Mouse (Mus musculus) kidney, adult 8-10 months (tissue): Measurements from ENCODE around the gene Glrp1.

Experiments
- DNase-seq, 2 experiments: peaks; one replicate each; pipeline ENCODE4 v3.0.0; 2022

Glrp1 gene

DNA sequence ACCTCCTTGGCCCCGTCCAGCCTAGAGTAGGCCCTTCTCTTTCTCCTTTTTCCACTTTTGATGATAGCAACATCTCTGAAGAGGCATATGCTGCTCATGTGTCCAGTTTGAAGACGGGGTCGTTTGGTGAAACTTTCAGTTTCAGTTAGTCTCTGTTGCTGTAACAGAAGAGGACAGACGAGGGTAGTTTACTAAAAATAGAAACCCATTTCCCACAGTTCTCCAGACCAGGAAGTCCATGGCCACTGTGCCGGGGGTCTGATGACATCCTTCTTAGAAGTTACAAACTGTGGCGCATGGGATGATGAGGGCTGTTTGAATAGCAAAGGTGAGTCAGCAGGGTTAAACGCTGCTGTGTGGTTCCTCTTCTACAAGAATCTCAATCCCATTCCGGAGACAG, at the start of gene Glrp1:
Glrp1 (minus strand) TSS at position 278 of the 400 bp plus-strand sequence.
- DNase-seq = no peak

DNA sequence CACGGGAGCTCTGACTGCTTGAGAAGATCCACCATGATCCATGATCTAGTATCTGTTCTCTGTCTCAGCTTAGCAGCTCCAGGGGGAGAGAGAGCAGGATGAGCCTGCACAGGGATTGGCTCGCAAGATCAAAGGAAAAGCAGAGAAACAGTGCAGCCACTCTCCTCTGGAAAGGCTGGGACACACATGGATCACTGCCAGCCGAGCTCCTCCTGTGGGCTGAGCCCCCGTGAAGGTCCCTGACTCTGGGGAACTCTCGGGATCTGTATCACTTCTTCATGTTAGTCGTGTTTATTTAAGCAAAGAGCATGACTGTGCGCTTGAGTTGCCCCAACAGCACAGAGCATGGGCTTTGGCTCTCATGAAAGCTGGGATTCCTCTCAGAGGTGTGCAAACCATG, 49.4 kb upstream of the Glrp1 start:
- no peak for DNase-seq

DNA sequence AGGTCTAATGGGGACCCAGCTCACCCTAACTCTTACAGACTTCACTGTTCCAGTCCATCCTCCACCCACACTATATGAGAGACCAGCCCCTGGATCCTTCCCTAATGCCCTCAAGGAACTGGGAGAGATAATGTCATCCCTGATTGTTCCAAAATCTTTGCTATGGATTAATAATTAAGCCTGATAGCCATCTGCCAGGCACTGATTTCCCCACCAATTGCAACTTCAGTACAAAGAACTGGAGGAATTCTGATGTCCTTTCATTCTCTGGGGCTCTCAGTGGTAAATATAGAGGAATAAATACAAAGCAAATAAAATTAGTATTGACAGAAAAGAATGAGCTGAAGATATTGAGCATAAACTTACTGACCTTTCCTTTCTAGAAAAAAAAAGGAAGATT, 48.9 kb upstream of the Glrp1 start:
- no peak for DNase-seq

DNA sequence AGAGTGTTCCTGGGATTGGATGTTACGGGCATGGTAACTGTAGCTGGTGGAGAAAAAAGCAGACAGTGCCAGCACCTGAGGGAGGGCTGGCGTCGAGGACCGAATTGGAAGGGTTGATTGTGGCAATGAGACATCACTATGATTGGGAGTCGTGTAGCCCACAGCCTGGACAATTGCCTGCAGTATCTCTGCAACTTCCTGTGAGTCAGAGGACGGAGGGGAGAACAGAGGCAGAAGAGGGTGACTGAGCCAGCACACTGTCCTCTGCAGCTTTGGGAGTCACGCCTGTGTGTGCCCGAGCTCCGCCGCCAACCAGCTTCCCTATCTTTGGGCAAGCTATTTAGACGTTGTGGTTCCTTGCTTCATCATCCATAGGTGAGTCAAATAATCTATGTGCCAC, 46.5 kb upstream of the Glrp1 start:
- DNase-seq = no peak

DNA sequence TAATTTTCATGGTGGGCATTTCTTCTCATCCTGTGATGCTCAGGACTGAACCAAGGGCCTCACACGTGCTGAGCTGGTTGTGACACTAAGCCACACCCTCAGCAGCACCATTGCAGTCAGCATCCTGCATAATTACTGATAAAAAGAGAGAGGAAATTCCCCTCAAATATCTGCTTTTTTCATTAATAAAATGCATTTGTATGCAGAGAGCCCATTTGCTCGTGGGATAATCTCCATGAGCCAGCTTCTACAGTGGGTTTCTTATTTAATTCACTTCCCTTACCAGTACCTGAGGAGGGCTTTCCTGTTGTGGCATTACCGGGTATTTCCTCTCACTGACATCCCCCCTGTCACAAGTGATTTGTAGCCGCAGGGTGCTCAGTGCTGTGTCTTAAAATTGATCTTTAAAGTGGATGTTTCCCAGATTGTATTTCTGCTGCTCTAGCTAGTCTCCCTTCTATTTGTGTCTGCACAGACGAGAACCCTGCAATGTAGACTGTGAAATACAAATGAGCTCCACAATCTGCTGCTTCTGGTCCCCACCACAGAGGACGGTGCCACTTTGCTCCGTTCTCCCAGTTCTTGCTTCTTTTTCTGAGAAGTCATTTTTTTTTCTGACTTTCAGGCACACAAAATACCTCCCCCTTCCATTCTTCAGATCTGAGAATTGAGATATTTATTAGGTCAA, 43.8 kb upstream of the Glrp1 start:
- DNase-seq = no peak

DNA sequence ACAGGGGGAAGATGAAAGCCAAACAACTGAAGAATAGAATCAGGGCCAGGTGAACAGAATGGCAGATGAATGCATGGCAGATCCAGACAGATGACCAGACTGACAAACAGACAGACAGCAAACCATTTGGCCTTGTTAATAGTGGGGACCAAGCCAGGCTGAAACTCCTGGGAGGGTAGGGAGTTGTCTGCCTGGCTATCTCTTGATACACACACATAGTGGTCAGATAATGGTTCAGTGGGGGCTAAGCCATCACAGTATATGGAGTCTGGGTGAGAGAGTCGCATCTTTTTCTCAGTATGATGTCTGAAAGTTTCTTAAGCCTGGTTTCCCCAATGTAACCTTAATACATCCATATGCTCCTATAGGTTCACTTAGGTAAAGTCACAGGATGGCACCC, 39.4 kb upstream of the Glrp1 start:
- DNase-seq = no peak

DNA sequence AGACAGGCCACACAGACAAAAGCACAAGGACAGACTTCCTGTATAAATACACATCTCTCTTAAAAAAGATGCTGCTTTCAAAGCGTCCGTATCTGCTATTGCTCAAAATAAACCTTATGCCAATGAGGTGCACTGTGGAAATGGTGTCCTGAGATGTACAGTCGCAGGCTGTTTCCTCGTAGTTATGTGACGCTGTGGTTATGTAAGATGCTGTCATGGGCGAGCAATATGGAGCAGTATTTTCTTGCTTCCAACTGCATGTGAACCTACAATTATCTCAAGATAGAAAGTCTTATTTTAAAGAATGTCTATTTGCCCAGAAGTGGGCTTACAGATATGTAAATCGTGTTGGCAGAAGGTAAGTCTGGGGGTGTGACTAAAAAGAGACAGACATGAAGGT, 37.3 kb upstream of the Glrp1 start:
- no peak for DNase-seq

DNA sequence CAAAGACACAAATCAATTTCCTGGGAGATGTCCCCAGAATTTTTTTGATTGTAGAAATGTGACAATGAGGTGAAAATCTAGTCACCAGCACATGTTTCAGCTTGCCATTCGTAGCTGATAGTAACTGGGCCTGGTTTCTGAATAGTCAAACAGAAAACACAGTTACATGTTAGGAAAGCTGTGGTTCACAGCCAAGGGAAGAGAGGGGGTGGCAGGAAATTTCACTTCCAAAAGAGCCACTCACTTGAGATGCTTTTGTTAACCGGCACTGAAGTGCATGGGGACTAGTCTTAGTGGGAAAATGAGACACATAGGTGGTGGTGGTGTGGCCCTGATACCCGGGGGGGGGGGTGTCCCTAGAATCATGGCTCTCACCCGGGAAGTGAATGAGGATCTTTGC, 33.7 kb upstream of the Glrp1 start:
- DNase-seq = no peak

DNA sequence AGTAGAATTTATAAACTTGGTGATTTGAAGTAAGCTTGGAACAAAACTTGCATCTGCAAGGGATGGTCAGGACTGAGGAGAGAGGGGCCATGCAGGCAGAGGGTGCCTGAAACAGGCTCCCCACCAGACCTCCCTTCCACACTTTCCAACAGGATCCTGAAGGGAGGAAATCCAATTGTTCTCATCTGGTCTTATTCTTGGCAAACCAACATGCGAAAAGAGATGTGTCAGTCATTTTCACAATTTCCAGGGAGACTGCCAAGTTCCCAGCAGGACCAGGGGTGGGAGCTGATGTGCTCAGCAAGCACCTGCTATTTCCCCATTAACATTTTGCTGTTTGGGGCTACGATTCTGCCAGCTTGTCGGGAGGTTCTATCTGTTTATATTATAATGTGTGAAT, 30.0 kb upstream of the Glrp1 start:
- no peak for DNase-seq

DNA sequence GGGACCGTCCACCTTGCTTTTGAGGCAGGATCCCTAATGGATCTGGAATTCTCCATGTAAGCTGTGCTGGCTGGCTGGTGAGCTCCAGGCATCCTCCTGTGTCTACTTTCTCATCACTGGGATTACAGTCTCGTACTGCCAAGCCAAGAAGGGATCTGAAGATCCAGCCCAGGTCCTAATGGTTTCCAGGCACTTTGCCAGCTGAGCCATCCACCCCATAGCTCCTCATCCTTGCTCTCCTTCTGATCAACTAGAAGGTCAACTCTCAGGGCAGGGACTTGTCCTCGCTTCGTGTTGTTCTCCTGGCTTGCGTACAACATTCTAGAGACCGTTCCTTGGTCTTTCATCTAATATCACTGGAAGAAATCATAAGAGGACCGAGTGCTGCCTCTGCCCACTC, 29.4 kb upstream of the Glrp1 start:
- DNase-seq = no peak

DNA sequence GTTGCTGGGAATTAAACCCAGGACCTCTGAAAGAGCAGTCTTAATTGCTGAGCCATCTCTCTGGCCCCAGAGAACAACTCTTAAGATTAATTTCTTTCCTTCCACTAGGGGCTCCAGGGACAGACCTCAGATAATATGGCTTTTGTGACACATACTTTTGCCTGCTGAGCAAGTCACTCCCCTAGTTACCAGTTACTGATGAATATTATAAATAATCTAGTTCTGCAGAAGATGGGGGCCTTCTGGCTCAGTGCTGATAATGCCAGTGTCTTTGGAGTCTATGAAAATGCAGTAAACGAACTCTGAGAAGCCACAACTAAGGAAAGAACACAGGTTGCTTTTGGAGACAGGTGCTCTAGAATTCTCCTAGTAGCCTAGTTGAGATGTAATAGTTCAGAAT, 26.4 kb upstream of the Glrp1 start:
- DNase-seq = no peak

DNA sequence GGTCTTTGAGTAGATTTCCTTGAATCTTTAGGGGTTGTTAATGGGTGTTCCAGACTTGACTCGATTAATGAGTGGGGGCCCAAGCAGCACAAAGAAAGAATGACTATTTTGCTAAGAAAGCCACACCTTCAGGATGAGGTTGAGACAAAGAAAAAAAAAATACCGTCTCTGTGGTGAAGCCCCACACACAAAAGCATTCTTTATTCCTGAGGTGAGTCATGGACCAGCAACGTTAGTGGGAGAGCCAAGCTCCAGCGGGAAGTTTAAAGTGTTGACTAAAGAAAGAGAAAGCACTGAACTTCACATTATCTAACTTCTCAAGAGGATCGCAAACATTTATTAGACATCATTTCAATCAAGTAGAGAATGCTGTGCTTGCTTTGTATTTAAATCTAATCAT, 24.2 kb upstream of the Glrp1 start:
- DNase-seq = no peak

DNA sequence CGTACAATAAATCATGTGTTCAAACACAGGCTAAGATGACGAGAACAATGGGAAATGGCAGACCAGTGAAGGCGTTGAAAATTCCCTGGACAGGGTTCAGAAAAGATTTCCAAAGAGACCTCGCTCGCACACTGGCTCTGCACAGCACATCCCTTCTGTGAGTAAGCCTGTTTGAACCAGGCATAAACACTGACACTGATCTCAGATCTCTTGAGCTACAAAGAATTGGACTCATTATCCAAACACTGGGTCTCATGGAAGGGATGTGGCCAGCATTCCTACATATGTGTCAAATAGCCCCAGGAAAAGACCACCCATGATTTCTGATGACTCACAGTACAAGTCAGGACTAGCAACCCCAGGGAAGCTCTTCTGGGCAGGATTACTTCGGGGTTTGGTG, 16.3 kb upstream of the Glrp1 start:
- DNase-seq = no peak

DNA sequence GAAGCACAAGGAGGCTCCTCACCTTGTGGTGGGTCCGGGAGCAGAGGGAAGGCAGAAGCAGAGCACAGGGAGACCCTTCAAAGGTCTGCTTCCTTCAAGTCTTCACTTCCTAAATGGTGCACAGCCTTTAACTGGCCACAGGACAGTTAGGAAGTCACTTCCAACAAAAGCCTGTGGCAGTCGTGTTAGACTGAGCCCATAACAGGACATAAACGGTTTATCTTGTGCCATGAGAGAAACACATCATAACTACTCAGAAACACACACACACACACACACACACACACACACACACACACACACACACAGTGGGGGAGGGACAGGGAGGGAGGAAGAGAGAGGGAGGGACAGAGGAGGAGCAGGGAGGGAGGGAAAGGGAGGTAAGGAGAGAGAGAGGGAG, 15.8 kb upstream of the Glrp1 start:
- no peak for DNase-seq

DNA sequence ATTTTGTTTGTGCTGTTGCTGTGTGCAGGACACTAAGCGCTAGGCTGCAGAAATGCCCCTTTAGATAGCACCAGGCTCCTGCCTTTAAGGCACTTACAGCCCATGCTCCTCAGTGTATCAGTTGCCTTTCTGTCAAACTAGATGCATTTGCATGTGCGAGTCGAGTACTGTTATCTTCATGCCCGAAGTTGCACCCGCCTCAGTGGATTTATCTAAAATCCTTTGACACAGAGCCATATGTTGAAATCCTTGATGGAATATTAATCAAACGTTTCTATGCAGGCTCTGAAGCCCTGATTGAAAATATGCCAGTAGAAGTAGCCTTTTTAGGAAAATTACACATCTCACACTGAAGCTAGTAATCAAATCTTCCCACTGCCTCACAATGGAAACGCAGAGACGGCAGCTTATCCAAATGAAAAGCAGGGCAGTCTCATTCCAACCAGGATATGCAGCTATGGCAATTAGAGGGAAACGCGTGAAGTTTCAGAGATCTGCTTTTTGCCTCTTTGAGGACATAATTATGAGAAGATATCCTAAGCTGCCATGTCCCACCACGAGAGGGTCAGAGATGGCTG, 11.4 kb upstream of the Glrp1 start:
- DNase-seq = no peak

DNA sequence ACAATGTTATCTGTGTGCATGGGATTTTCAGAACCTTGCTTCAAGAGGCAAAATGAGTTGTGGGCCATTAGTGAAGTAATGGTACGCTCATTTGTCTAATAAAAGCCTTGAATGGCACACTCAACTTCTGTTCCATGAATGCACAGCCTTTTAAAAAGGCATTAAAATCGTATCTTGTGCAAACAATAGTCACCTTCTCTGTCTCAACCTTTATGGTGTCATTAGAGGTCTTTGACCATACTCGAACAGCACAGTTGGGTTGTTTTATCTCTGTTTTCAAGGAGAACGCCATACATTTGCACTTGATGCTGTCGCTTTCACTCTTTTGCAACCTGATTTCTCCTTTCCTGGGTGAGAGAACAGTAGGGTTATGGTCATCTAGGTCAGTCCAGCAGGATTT, 3.7 kb upstream of the Glrp1 start:
- DNase-seq = no peak

DNA sequence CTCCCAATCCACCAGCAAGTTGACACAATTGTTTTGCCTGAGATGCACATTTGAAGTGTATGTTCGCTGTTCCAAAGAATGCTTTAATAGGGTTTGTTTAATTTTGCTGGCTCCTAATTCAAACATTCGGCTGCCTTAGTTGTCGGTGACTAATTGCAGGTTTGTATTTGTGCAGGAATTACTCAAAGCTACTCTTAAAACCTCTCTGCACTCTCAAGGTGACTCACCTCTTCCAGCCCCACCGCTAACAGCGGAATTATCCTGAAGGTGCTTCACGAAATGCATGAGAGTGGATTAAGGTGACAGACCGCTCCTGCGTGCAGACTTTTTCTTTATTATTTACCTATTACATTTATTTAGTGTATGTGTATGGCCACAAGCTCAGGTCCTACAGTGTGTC, 2.0 kb downstream of the Glrp1 start:
- DNase-seq = no peak

DNA sequence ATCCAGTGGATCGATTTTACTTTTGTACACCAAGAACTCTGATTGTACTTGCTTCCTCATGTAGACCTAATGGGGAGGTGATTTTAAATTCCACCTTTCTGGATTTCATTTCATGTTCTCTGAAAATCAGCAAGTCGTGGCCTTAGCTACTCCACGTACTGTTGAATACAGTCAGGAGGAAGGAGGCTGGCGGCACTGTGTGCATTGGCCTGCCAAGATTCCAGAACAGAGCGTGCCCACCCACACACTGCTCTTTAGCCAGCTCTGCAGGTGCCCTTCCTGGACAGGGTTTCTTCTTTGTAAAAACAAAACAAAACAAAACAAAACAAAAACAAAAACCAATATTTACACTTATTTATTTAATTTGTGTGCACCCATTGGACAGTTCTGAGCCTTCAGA, 2.7 kb downstream of the Glrp1 start:
- DNase-seq = no peak

DNA sequence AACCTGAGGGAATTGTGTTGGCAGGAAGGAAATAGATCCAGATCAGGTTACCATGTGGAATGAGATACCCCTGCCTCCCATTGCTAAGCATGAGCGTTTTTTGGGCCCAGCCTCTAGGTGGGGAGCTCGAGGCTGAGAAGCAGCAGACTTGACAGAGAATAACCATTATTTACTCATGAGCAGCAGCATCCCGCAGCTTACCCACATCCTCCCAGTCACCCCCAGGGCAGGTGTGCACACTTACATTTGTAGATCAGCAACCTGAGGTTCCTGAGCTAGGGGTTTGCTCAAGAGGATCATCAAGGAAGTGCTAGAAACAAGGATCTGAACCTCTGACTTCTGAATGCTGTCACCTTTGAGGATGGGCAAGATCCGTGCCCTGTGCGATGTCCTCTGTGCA, 3.5 kb downstream of the Glrp1 start:
- DNase-seq = no peak

DNA sequence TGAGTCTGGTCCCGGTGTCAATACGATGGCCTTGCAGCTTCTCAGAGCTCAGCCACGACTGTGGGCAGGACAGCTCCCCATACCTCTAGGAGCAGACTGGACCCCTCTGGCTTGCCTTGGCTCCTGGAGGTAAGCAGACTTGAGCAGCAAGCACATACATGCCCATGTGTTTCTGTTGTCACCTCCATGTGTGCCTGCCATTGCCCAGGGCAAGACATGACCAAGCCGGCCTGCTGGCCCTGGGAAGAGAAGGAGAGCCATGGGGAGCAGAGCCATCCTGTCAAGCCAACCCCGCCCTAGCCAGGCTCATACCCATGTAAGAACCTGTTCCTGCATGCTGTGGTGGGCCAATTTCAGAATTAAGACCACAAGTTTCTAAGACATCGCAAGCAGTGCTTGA, 4.2 kb downstream of the Glrp1 start:
- DNase-seq = no peak

DNA sequence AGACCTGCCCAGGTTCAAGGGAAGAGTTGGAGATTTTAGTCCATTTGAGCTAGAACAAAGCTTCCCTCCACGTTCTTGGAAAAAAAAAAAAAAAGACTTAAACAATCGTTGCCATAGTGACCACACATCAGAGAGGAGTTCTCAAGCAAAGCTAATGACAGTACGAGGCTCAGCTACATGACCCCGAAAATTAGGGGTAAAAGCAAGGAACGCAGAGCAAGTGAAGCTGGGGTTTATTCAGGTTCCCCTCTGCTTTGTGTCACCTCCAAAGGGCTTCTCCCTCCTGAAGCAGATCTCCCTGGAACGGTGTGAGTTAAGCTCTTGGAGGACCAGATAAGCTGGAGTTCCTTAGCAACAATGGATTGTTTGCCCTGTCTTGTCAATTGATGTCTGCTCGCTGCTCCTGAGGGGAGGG, 5.3 kb downstream of the Glrp1 start:
- no peak for DNase-seq

DNA sequence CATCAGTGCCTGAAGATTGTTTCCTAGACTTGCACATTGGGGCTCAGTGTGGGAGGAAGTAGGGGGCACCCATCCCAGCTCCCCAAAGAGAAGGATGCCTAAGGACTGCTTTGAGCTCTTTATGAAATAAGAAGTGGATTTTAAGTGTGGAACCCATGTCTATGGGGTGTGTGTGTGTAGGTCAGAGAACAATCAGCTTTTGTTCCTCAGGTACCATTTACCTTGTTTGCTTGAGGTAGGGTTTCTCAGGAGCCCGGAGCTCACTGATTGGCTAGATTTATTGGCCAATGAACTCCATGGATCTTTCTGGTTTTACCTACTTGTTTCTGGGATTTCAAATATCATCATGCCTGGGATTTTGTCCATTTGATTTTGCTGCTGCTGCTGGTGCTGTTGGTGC, 7.0 kb downstream of the Glrp1 start:
- DNase-seq = no peak

DNA sequence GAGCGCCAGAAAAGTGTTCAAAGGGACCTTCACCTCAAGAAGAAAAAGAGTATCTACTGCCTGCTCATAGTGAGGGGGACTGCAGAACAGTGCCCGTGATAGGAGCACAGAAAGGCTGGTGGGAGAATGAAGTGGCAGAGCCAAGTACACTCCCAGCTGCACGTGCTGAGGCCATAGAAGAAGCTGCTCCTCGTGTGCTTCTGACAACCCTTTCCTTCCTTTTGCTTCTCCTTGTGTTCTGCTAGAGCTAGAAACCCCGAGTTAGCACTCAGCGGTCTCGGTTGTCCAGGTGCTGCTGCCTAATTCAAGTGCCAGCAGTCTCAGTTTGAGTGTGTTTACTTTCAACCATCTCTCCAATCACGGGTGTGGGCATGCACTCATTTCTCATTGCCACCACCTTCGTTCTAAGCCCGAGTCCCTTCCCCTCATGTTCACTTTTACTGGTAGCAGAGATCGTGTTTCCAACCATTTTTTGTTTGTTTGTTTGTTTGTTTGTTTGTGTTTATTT, 10.6 kb downstream of the Glrp1 start:
- no peak for DNase-seq

DNA sequence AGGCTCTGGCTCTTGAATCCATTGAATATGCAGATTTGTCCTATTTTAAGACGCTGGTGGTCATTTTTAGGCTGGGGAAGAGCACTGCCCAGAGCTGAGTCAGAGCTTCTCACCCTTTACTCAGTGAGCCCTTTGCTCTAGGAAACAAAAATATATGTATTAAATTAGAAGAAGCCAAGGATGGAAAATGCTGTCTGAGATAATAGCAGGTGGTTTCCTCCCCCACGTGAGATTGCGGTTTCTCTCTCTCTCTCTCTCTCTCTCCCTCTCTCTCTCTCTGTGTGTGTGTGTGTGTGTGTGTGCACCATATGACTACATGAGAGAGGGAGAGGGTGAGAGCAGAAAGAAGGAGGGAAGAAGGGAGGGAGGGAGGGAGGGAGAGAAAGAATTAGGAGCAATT, 12.5 kb downstream of the Glrp1 start:
- no peak for DNase-seq

DNA sequence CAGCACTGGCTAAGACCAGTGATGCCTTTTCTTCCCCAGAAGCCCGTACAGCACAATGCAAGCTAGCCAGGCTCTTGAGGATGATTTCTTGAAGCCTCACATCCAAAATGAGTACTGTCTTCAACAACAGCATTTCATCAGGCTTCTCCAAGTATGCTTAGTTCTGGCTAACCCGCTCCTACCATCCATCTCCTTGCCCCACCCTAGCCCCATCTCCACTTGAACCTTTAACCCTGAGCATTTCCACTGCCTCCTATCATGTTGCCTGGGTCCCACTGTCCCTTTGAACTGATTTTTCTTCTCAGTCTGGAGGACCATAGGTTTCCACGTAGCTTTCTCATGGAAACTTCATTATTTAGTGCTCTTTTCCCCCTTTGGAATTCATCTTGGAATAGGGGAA, 17.5 kb downstream of the Glrp1 start:
- DNase-seq = no peak
